Mouse (Mus musculus): ENCODE measurements around the gene Klc1. TPM values are rescaled to one million over a fixed set of nuclear protein-coding genes. Genes with fewer than 3 reads are reported as not detected.

The Klc1 gene
- polyA plus RNA-seq, 1 experiment from 2014 or later = 504 TPM

- WGBS = 92% methylated on average over 13 of the region's 13 CpGs
- Histone ChIP-seq H3K4me1 (peaks cover 52% of the 10 kb centered on the region), H3K4me2 (replicated peaks) (no peak overlapping the region), H3K27me3 (replicated peaks) (no peaks in the 10 kb centered on the region), H3K36me3 (peaks cover 10% of the 10 kb centered on the region; the same call in 1 of the 2 replicates), H3K27ac (no peak overlapping the region), H3K9ac (no peak overlapping the region), H3K4me3 (no peak overlapping the region), H3K9me3 (no peaks in the 10 kb centered on the region)
- no peak for ATAC-seq (ENCODE audit: low FRiP score, low read depth)
These were observed 4.1 kb downstream of the Klc1 start for GRCm38 (mm10) chr12:111762620-111763280.

- H3K4me2 ChIP-seq (replicated peaks) = peak overlapping the region; percentile 43
- no peak overlapping the region for H3K9ac ChIP-seq
- WGBS = 25% methylated on average over 16 of the region's 16 CpGs
- H3K4me1 ChIP-seq = peaks cover 37% of the 10 kb centered on the region
- H3K4me3 ChIP-seq = no peak overlapping the region
- peak; percentile 63; the same call in 1 of the 2 replicates for ATAC-seq (ENCODE audit: low FRiP score, low read depth)
- no peak overlapping the region for H3K27ac ChIP-seq
- no peaks in the 10 kb centered on the region for H3K9me3 ChIP-seq
- H3K27me3 ChIP-seq (replicated peaks) = no peaks in the 10 kb centered on the region
- H3K36me3 ChIP-seq = peaks cover 10% of the 10 kb centered on the region; the same call in 1 of the 2 replicates
These were observed 7.9 kb downstream of the Klc1 start for GRCm38 (mm10) chr12:111766313-111767236.

GRCm38 (mm10) chr12:111768322-111768928 lies 9.8 kb downstream of the Klc1 start:
- ATAC-seq (ENCODE audit: low FRiP score, low read depth) = no peak
- WGBS = 93% methylated on average over 10 of the region's 10 CpGs

GRCm38 (mm10) chr12:111769306-111769705 lies 10.7 kb downstream of the Klc1 start:
- no peak for ATAC-seq (ENCODE audit: low FRiP score, low read depth)
- 34% methylated on average over 10 of the region's 10 CpGs for WGBS

More at GRCm38 (mm10) chr12:111768322-111768928, 9.8 kb downstream of the Klc1 start:
- H3K4me1 ChIP-seq = peaks cover 30% of the 10 kb centered on the region
- H3K4me2 ChIP-seq (replicated peaks) = no peak overlapping the region
- H3K9me3 ChIP-seq = no peaks in the 10 kb centered on the region
- H3K27ac ChIP-seq = no peak overlapping the region
- peaks cover 15% of the 10 kb centered on the region for H3K36me3 ChIP-seq
- H3K9ac ChIP-seq = no peak overlapping the region
- H3K27me3 ChIP-seq (replicated peaks) = no peaks in the 10 kb centered on the region
- no peak overlapping the region for H3K4me3 ChIP-seq

GRCm38 (mm10) chr12:111769816-111770577 lies 11.3 kb downstream of the Klc1 start:
- H3K9me3 ChIP-seq = no peaks in the 10 kb centered on the region
- peaks cover 30% of the 10 kb centered on the region for H3K4me1 ChIP-seq
- H3K9ac ChIP-seq = no peak overlapping the region
- H3K4me2 ChIP-seq (replicated peaks) = no peak overlapping the region
- H3K4me3 ChIP-seq = no peak overlapping the region
- H3K27ac ChIP-seq = peak overlapping the region; percentile 32; the same call in 1 of the 2 replicates
- H3K27me3 ChIP-seq (replicated peaks) = no peaks in the 10 kb centered on the region
- H3K36me3 ChIP-seq = peaks cover 31% of the 10 kb centered on the region
- no peak for ATAC-seq (ENCODE audit: low FRiP score, low read depth)
- WGBS = 58% methylated on average over 8 of the region's 9 CpGs

More at GRCm38 (mm10) chr12:111769306-111769705, 10.7 kb downstream of the Klc1 start:
- Histone ChIP-seq H3K4me2 (replicated peaks) (no peak overlapping the region), H3K9me3 (no peaks in the 10 kb centered on the region), H3K36me3 (peaks cover 24% of the 10 kb centered on the region), H3K27me3 (replicated peaks) (no peaks in the 10 kb centered on the region), H3K4me1 (peaks cover 30% of the 10 kb centered on the region), H3K27ac (peak overlapping the region; percentile 32; the same call in 1 of the 2 replicates), H3K4me3 (no peak overlapping the region), H3K9ac (no peak overlapping the region)

- Histone ChIP-seq H3K9me3 (no peaks in the 10 kb centered on the region), H3K4me3 (no peak overlapping the region), H3K36me3 (peaks cover 37% of the 10 kb centered on the region), H3K27me3 (replicated peaks) (no peaks in the 10 kb centered on the region), H3K9ac (no peak overlapping the region), H3K4me1 (peaks cover 28% of the 10 kb centered on the region), H3K27ac (no peak overlapping the region), H3K4me2 (replicated peaks) (no peak overlapping the region)
- ATAC-seq (ENCODE audit: low FRiP score, low read depth) = no peak
- 90% methylated on average over 10 of the region's 10 CpGs for WGBS
These were observed 12.0 kb downstream of the Klc1 start for GRCm38 (mm10) chr12:111770651-111771050.

GRCm38 (mm10) chr12:111774156-111774555 lies 15.5 kb downstream of the Klc1 start:
- no peak for ATAC-seq (ENCODE audit: low FRiP score, low read depth)
- H3K4me3 ChIP-seq = no peak overlapping the region
- H3K9me3 ChIP-seq = no peaks in the 10 kb centered on the region
- H3K9ac ChIP-seq = peak overlapping the region; percentile 17; the same call in 1 of the 2 replicates
- WGBS = 91% methylated on average over 16 of the region's 16 CpGs
- no peak overlapping the region for H3K4me2 ChIP-seq (replicated peaks)
- no peak overlapping the region for H3K27ac ChIP-seq
- H3K27me3 ChIP-seq (replicated peaks) = no peaks in the 10 kb centered on the region
- H3K4me1 ChIP-seq = peaks cover 10% of the 10 kb centered on the region
- peaks cover 70% of the 10 kb centered on the region for H3K36me3 ChIP-seq

- Histone ChIP-seq H3K9me3 (no peaks in the 10 kb centered on the region), H3K4me1 (peaks cover 4% of the 10 kb centered on the region), H3K27me3 (replicated peaks) (no peaks in the 10 kb centered on the region), H3K4me3 (no peak overlapping the region), H3K36me3 (peaks cover 77% of the 10 kb centered on the region), H3K27ac (no peak overlapping the region), H3K9ac (peak overlapping the region; percentile 17; the same call in 1 of the 2 replicates), H3K4me2 (replicated peaks) (no peak overlapping the region)
- WGBS = 68% methylated on average over 15 of the region's 15 CpGs
- no peak for ATAC-seq (ENCODE audit: low FRiP score, low read depth)
These were observed 16.2 kb downstream of the Klc1 start for GRCm38 (mm10) chr12:111774845-111775244.

- Histone ChIP-seq H3K27me3 (replicated peaks) (no peaks in the 10 kb centered on the region), H3K9ac (no peak overlapping the region), H3K36me3 (peaks cover 96% of the 10 kb centered on the region), H3K4me2 (replicated peaks) (no peak overlapping the region), H3K9me3 (no peaks in the 10 kb centered on the region), H3K4me1 (no peaks in the 10 kb centered on the region), H3K4me3 (no peak overlapping the region), H3K27ac (no peak overlapping the region)
- WGBS = 94% methylated on average over 13 of the region's 13 CpGs
- no peak for ATAC-seq (ENCODE audit: low FRiP score, low read depth)
These were observed 19.3 kb downstream of the Klc1 start for GRCm38 (mm10) chr12:111777919-111778318.

GRCm38 (mm10) chr12:111779544-111779943 lies 20.9 kb downstream of the Klc1 start:
- no peaks in the 10 kb centered on the region for H3K9me3 ChIP-seq
- H3K4me1 ChIP-seq = no peaks in the 10 kb centered on the region
- H3K4me3 ChIP-seq = no peak overlapping the region
- H3K27me3 ChIP-seq (replicated peaks) = no peaks in the 10 kb centered on the region
- no peak overlapping the region for H3K4me2 ChIP-seq (replicated peaks)
- no peak overlapping the region for H3K9ac ChIP-seq
- peaks cover 95% of the 10 kb centered on the region for H3K36me3 ChIP-seq
- no peak for ATAC-seq (ENCODE audit: low FRiP score, low read depth)
- no peak overlapping the region for H3K27ac ChIP-seq
- 97% methylated on average over 1 of the region's 1 CpGs for WGBS

GRCm38 (mm10) chr12:111785174-111785573 lies 26.5 kb downstream of the Klc1 start:
- no peak overlapping the region for H3K27ac ChIP-seq
- H3K27me3 ChIP-seq (replicated peaks) = no peaks in the 10 kb centered on the region
- peaks cover 96% of the 10 kb centered on the region for H3K36me3 ChIP-seq
- 68% methylated on average over 15 of the region's 15 CpGs for WGBS
- no peak overlapping the region for H3K4me3 ChIP-seq
- no peaks in the 10 kb centered on the region for H3K9me3 ChIP-seq
- H3K9ac ChIP-seq = no peak overlapping the region
- no peak overlapping the region for H3K4me2 ChIP-seq (replicated peaks)
- no peak for ATAC-seq (ENCODE audit: low FRiP score, low read depth)
- H3K4me1 ChIP-seq = no peaks in the 10 kb centered on the region
